Mouse (Mus musculus): Measurements from ENCODE around the gene Srcin1.
A peak's percentile ranks its signal among the peaks of the same experiment; 100 is the strongest.

Gene Srcin1

DNA sequence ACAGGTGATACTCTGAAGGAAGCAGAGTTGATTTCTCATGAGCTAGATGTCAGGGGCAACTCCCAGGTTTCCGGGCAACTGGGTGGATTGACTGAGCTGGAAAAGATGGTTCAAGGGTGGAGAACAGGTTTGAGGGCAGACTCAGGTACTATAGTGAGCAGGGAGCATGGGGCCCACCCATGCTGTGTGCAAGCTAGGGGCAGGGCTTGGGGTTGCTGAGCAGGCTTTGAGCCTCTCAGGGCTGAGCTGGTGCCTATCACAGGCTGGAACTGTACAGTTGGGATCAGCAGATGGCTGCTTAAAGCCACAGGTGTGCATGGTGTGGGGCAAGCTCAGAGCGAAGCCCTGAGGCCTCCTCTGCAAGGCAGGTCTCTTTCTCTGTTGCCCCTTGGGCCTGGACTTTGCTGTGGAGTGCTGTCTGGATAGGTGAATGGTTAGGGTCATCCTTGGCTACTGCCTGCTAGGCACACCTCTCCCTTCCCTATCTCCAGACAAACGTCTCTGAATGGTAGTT is 114.6 kb downstream of the Srcin1 start:
- DNase-seq: peak; percentile 10 to 40

Measured in thymus, postnatal 36 days (tissue).